Mouse (Mus musculus) heart, postnatal 0 days (tissue): ENCODE results near the gene Ccdc130.
"Not testable (repeated sequence)": the region's sequence is repeated elsewhere in the genome, so short reads cannot be mapped to it uniquely, and the experiment has no call there.

Experiments
- CTCF ChIP-seq: IDR thresholded peaks from 2 replicates; pipeline ENCODE4 v1.5.1; 2016; ENCODE audit warnings: antibody characterized with exemption, control low read depth, low read depth
- EP300 ChIP-seq: IDR thresholded peaks from 2 replicates; pipeline ENCODE4 v1.6.1; 2016; ENCODE audit warnings: antibody characterized with exemption, low read depth

DNA sequence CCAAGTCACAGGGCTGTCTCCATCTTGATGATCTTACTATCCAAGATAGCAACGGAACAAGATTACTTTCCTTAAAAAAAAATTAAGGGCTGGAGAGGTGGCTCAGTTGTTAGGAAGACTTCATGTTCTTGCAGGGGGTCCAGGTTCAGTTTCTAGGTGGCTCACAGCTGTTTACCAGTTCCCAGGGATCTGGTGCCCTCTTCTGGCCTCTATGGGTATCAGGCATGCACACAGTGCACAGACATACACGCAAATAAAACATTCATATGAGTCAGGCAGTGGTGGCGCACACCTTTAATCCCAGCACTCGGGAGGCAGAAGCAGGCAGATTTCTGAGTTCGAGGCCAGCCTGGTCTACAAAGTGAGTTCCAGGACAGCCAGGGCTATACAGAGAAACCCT lies 15.5 kb upstream of the Ccdc130 start:
- TF ChIP-seq CTCF = peak; percentile 63
- not testable (repeated sequence) for TF ChIP-seq EP300
